Mouse (Mus musculus): ENCODE measurements around the gene Skint10. TPM values are rescaled to one million over a fixed set of nuclear protein-coding genes. Genes with fewer than 3 reads are reported as not detected.

The Skint10 gene
- 3.3 and 5.9 TPM in 2 replicates for polyA plus RNA-seq (2012; rRNA removed)

GRCm38 (mm10) chr4:112774766-112775165, at the start of gene Skint10:
Skint10 (minus strand) TSS chr4:112774866.
- WGBS, result 82% methylated on average over 1 of the region's 1 CpGs
- Histone ChIP-seq H3K4me3 (ENCODE audit: control insufficient read depth, insufficient read depth, low read length) (no peak within 1 kb of the TSS), H3K27me3 (ENCODE audit: control insufficient read depth, insufficient read depth, low read length) (no peaks in the 10 kb centered on the region), H3K36me3 (ENCODE audit: control insufficient read depth, insufficient read depth, low read length) (no peaks in the 10 kb centered on the region), H3K27ac (ENCODE audit: control insufficient read depth, insufficient read depth, low read length) (no peak within 1 kb of the TSS), H3K4me1 (replicated peaks; ENCODE audit: control insufficient read depth, insufficient read depth, low read length) (no peaks in the 10 kb centered on the region)
- DNase-seq, result no peak
- TF ChIP-seq POLR2A (IDR thresholded peaks at IDR 0.05; ENCODE audit: control insufficient read depth, extremely low read depth, insufficient read depth, low read length, poor library complexity) (no peak), CTCF (IDR thresholded peaks at IDR 0.05; ENCODE audit: borderline replicate concordance, control insufficient read depth, extremely low read depth, insufficient read depth, low read length, poor library complexity) (no peak)

DNA sequence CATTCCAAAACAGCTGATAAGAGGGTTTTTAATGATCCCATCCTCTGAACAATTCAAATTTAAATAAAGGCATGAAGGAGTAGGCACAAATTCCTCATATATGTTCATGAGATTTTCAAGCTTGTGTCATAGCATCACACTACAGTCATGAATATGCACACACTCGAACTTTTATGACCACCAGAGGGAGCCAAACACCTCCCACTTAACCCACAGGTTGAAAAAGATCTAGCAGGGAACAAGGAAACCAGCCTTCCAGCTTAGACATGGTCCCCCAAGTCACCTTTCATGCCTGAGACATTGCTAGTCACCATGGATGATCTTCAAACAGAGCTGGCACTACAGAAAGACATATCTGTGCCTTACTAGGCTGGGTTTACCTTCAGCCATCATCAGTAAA, 16.0 kb upstream of the Skint10 start:
- H3K4me1 ChIP-seq (replicated peaks; ENCODE audit: control insufficient read depth, insufficient read depth, low read length), result no peaks in the 10 kb centered on the region
- H3K27ac ChIP-seq (ENCODE audit: control insufficient read depth, insufficient read depth, low read length), result no peak overlapping the region
- WGBS, result 2% methylated on average over 1 of the region's 1 CpGs
- H3K27me3 ChIP-seq (ENCODE audit: control insufficient read depth, insufficient read depth, low read length), result no peaks in the 10 kb centered on the region
- DNase-seq, result no peak
- TF ChIP-seq POLR2A (IDR thresholded peaks at IDR 0.05; ENCODE audit: control insufficient read depth, extremely low read depth, insufficient read depth, low read length, poor library complexity), result no peak
- no peak overlapping the region for H3K4me3 ChIP-seq (ENCODE audit: control insufficient read depth, insufficient read depth, low read length)
- H3K36me3 ChIP-seq (ENCODE audit: control insufficient read depth, insufficient read depth, low read length), result no peaks in the 10 kb centered on the region

Other genes starting within 250 kb of the Skint10 start
- gene Skint2, start 217.7 kb downstream of the Skint10 start, polyA plus RNA-seq (2012; rRNA removed), result 2.1 and 2.6 TPM in 2 replicates